Mouse (Mus musculus) heart, embryonic 12.5 days (tissue): ENCODE measurements around the gene Itsn1. TPM values are rescaled to one million over a fixed set of nuclear protein-coding genes. Genes with fewer than 3 reads are reported as not detected.

ENCODE experiments used
- ATAC-seq: fragments of 200-750 bp; cut with Nextera tagmentation; 2 replicates; pipeline ENCODE4 v1.8.0; 2017; ENCODE audit warnings: moderate TSS enrichment, moderate library complexity; ENCODE audit not compliant: insufficient number of reproducible peaks, low FRiP score
- H3K27ac ChIP-seq: fragments of 300-500 bp; sonication (generic); 2 replicates; pipeline ENCODE4 v1.5.1; 2016; ENCODE audit warnings: mild to moderate bottlenecking, moderate library complexity; ENCODE audit not compliant: poor library complexity, severe bottlenecking
- H3K27me3 ChIP-seq: fragments of 300-500 bp; sonication (generic); replicated peaks from 2 replicates; pipeline ENCODE4 v1.6.1; 2016; ENCODE audit warnings: mild to moderate bottlenecking, moderate library complexity
- H3K36me3 ChIP-seq: fragments of 300-500 bp; sonication (generic); 2 replicates; pipeline ENCODE4 v1.6.1; 2016; ENCODE audit warnings: mild to moderate bottlenecking, moderate library complexity
- H3K4me1 ChIP-seq: fragments of 300-500 bp; sonication (generic); replicated peaks from 2 replicates; pipeline ENCODE4 v1.6.1; 2016; ENCODE audit warnings: mild to moderate bottlenecking
- H3K4me2 ChIP-seq: fragments of 300-500 bp; sonication (generic); 2 replicates; pipeline ENCODE4 v1.6.1; 2016; ENCODE audit warnings: mild to moderate bottlenecking, moderate library complexity
- H3K4me3 ChIP-seq: fragments of 300-500 bp; sonication (generic); 2 replicates; pipeline ENCODE4 v1.5.1; 2016; ENCODE audit warnings: mild to moderate bottlenecking
- H3K9ac ChIP-seq: fragments of 300-500 bp; sonication (generic); 2 replicates; pipeline ENCODE4 v1.6.1; 2016; ENCODE audit warnings: mild to moderate bottlenecking, moderate library complexity
- H3K9me3 ChIP-seq: fragments of 300-500 bp; sonication (generic); replicated peaks from 2 replicates; pipeline ENCODE4 v1.6.1; 2016; ENCODE audit warnings: mild to moderate bottlenecking, moderate library complexity
- WGBS: fragments of 180-500 bp; shearing (Covaris S2); methylation state at CpG from one replicate; pipeline ENCODE4 v1.1.7; 2016; 5-methylcytosine and 5-hydroxymethylcytosine counted together
- polyA plus RNA-seq: library from polyadenylated mRNA; unstranded; fragments of >200 nt; fragmentation: Nextera tagmentation; extraction: Ambion mirVana; gene quantifications from 2 replicates; pipeline ENCODE4 v1.2.1, GENCODE M21; 2016

The Itsn1 gene
- polyA plus RNA-seq, 1 experiment from 2014 or later: 29.7 TPM

DNA sequence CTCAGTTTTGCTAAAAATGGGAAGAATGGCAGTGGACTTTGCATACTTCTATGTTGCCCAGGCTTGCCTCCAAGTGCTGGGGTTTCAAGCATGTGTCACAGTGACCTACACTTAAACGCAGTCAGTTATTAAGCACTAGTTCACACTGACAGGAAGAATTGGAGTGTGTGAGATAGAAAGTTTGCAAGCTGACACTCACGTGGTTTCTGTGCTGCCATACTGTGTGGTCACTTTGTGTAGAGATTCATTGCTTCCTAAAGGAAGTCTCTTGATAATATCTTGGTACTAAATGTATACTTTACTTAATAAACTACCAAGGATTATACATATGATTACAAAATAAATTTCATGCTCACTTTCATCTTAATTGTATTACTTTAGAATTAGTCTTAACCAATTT lies 3.7 kb downstream of the Itsn1 start:
- Histone ChIP-seq H3K27ac (no peak overlapping the region), H3K36me3 (no peaks in the 10 kb centered on the region), H3K4me3 (no peak overlapping the region), H3K9me3 (no peaks in the 10 kb centered on the region), H3K4me1 (peaks cover 47% of the 10 kb centered on the region), H3K27me3 (no peaks in the 10 kb centered on the region), H3K4me2 (no peak overlapping the region), H3K9ac (no peak overlapping the region)
- WGBS: 58% methylated on average over 2 of the region's 2 CpGs
- ATAC-seq: no peak

DNA sequence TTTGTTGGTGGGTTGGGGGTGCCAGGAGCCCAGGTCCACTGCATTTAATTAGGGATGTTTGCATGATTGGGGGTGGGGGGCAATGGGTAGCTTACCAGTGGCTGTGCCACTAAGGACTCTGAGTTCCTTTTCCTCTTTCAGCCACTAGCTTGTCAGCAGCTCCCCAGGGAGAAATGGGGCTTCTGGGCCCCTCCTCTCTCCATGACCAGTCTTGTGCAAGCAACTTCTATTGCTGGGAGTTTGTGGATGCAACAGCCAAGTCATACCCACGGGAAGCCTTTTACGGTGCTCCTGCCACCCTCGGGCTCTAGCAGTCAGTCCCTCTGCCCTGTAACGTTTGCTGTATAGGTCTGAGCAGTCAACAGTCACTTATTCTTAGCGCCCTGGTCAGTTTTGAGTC lies 5.7 kb downstream of the Itsn1 start:
- Histone ChIP-seq H3K9ac (0 out of 2 replicates have a peak overlapping the region, but pooled peaks have one; percentile 12), H3K27me3 (no peaks in the 10 kb centered on the region), H3K9me3 (no peaks in the 10 kb centered on the region), H3K4me3 (no peak overlapping the region), H3K4me2 (no peak overlapping the region), H3K36me3 (no peaks in the 10 kb centered on the region), H3K27ac (no peak overlapping the region), H3K4me1 (peaks cover 54% of the 10 kb centered on the region)
- 75% methylated on average over 5 of the region's 5 CpGs for WGBS
- no peak for ATAC-seq

DNA sequence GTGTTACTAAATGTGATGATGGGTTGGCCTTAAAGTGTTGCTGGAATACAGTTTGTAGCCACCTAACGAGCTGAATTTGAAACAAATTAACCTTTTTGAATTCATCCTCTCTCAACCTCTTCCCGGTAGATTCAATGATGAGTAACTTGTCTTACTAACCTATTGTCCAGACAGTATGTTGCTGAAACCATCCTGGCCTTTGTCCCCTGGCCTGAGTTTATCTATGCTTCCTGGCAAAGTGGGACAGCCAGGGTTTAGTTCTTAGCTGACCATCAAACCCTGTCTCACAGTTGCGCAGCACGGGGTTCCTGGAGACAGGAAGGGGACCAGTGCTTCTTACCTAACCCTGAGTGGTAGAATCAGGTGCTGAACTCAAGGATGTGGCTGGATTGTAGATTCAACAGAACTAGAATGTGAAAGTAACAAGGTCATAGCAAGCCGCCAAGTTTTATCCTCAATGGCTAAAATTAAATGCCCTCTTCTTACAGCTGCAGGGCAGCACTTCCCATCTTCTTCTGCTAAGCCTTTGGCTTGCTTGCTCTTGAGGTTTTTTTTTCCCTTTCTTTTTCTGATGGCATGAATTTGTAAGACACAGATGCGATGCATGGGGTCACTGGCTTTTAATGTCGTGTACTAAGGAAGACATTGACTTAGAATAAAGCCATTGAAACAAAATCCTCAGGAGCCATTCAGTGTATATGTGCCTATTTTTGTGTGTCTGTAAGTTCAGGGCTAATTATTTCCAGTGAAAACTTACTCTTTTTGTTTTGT lies 7.2 kb downstream of the Itsn1 start:
- H3K4me2 ChIP-seq: no peak overlapping the region
- no peak overlapping the region for H3K9ac ChIP-seq
- no peaks in the 10 kb centered on the region for H3K27me3 ChIP-seq
- no peak overlapping the region for H3K4me3 ChIP-seq
- no peaks in the 10 kb centered on the region for H3K9me3 ChIP-seq
- H3K27ac ChIP-seq: no peak overlapping the region
- peaks cover 69% of the 10 kb centered on the region for H3K4me1 ChIP-seq
- ATAC-seq: no peak
- no peaks in the 10 kb centered on the region for H3K36me3 ChIP-seq
- WGBS: 74% methylated on average over 7 of the region's 7 CpGs

DNA sequence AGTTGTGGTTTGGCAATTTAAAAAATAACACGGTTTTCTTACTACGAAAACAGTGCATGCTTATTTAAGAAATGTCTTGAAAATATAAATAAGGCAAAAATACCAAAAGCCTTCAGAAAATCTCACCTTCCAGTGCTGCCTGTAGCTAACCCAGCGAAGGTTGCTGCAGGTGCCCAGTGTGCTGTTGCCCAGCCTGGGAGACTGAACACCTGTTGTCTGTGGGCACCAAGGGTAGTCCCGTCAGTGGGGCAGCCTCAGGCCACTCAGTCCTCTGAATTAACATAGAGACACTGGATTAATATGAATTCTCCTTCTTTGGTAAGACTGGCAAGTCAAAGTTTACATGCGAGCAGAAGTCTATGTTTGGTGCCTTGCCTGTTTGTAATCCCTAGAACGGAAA lies 9.4 kb downstream of the Itsn1 start:
- Histone ChIP-seq H3K9ac (no peak overlapping the region), H3K9me3 (no peaks in the 10 kb centered on the region), H3K27me3 (no peaks in the 10 kb centered on the region), H3K4me1 (peaks cover 62% of the 10 kb centered on the region), H3K36me3 (no peaks in the 10 kb centered on the region), H3K4me2 (no peak overlapping the region), H3K27ac (no peak overlapping the region), H3K4me3 (no peak overlapping the region)
- WGBS: 86% methylated on average over 6 of the region's 6 CpGs
- ATAC-seq: no peak

DNA sequence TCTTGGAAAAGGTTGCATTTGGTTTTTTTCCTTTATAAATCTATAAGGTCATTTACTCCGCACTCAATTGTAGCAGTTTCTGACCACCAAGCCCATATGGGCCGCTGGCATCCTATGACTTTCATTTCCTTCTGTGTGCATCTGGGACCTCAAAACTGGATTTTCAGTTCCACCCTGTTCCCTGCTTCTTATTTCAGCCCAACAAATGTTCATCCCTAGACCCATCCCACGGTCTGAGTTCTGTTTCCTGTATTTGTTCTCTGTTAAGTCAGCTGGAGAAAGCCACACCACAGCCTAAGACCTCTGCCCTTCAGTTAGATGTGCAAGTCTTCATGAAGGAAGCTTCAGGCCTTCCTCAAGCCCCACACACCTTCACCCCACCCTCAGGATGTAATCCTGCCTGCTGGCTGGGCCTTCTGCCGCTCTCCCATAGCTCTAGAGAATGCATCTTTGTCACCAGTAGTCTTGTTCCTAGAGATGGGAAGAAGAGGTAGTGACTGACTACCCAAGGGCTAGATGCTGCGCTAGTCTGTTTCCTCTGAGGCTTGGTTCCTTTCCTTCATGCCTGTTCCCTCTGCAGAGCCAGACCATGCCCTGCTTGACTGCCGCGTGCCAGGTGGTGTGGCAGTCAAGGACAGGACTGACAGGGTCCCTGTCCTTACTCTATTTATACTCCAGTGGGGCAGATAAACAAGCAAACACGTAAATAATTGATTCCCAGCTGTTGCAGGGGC lies 11.3 kb downstream of the Itsn1 start:
- Histone ChIP-seq H3K27ac (0 out of 2 replicates have a peak overlapping the region, but pooled peaks have one; percentile 9), H3K4me3 (no peak overlapping the region), H3K36me3 (no peaks in the 10 kb centered on the region), H3K4me2 (no peak overlapping the region), H3K9ac (no peak overlapping the region), H3K4me1 (peaks cover 51% of the 10 kb centered on the region), H3K9me3 (no peaks in the 10 kb centered on the region), H3K27me3 (no peaks in the 10 kb centered on the region)
- WGBS: 50% methylated on average over 8 of the region's 8 CpGs
- no peak for ATAC-seq

DNA sequence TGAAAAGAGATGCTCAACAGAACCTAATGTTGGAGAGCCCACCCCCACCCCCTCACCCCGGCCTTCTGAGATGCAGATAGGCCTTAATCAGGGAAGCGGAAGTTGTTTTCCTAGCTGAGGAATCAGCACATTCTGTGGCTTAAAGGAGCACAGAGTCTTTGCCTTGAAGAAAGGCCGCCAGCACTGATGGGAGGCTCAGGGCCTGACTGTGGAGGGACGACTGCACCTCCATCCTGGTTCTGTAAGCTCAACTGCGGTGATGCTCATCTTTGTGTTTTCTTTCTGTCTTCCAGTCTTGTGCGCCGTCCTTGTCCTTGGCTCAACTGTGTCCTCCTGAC lies 11.8 kb downstream of the Itsn1 start:
- no peaks in the 10 kb centered on the region for H3K36me3 ChIP-seq
- no peak for ATAC-seq
- H3K9me3 ChIP-seq: no peaks in the 10 kb centered on the region
- H3K27me3 ChIP-seq: no peaks in the 10 kb centered on the region
- no peak overlapping the region for H3K4me3 ChIP-seq
- 0 out of 2 replicates have a peak overlapping the region, but pooled peaks have one; percentile 9 for H3K27ac ChIP-seq
- 37% methylated on average over 7 of the region's 7 CpGs for WGBS
- no peak overlapping the region for H3K9ac ChIP-seq
- peaks cover 51% of the 10 kb centered on the region for H3K4me1 ChIP-seq
- no peak overlapping the region for H3K4me2 ChIP-seq

DNA sequence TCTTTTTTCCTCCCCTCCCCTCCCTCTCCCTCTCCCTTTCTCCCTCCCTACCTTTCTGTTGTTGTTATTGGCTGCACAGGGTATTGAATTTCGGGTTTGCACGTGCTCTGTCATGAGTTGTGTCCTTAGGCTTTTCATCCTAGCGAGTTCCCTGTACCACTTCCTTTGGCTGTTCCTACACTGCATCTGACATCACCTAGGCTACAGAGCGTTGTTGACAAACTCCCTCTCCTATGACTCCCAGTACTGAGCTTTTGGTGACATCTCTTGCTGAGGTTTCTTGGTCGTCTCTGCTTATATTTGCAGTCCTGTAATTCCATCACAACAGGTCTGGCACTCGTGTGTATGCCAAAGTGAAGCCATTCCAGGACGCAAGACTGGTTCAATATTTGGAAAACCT lies 14.0 kb downstream of the Itsn1 start:
- Histone ChIP-seq H3K9ac (no peak overlapping the region), H3K4me2 (no peak overlapping the region), H3K27me3 (no peaks in the 10 kb centered on the region), H3K9me3 (no peaks in the 10 kb centered on the region), H3K4me3 (no peak overlapping the region), H3K4me1 (peaks cover 47% of the 10 kb centered on the region), H3K36me3 (no peaks in the 10 kb centered on the region), H3K27ac (no peak overlapping the region)
- ATAC-seq: no peak
- WGBS: 74% methylated on average over 7 of the region's 7 CpGs

DNA sequence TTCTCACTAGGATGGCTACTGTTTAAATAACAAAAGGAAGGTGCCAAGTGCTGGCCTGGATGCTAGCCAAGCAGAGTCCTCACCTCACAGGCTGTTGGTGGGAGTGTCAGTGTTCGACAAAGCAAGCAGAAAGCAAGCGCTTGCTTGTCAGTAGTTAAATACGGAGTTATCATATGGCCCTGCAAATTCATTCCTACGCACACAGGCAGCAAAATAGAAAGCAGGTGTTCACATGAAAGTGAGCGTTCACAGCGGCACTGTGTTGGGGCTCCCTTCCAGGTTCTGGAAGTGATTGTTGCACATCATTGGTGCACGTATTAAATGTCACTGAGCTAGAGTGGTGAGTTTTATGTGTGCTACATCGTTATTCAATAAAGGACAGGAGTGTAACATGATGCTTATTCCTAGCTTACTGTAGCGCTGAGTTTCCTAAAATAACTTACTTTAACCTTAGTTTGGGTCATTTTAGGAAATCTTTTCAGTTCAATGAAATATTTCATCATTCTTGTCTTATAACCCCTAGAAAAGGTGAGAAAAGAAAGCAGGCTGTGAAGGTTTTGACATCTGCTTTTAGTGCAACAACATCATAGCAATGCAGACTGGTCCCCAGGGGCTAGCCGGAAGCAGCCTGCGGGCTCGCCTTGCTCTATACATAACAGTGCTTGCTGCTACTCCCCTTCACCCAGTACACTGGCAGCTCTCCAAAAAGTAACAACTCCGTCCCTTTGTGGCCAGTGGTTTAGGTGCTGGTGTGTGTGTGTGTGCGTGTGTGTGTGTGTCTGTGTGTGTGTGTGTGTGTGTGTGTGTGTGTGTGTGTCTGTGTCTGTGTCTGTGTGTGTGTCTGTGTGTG lies 17.2 kb downstream of the Itsn1 start:
- Histone ChIP-seq H3K27me3 (no peaks in the 10 kb centered on the region), H3K4me1 (peaks cover 23% of the 10 kb centered on the region), H3K4me3 (no peak overlapping the region), H3K27ac (no peak overlapping the region), H3K9ac (peak overlapping the region; percentile 6; the same call in 1 of the 2 replicates), H3K36me3 (peaks cover 6% of the 10 kb centered on the region; the same call in 1 of the 2 replicates), H3K9me3 (no peaks in the 10 kb centered on the region), H3K4me2 (peak overlapping the region; percentile 18; the same call in 1 of the 2 replicates)
- no peak for ATAC-seq
- WGBS: 52% methylated on average over 14 of the region's 14 CpGs

DNA sequence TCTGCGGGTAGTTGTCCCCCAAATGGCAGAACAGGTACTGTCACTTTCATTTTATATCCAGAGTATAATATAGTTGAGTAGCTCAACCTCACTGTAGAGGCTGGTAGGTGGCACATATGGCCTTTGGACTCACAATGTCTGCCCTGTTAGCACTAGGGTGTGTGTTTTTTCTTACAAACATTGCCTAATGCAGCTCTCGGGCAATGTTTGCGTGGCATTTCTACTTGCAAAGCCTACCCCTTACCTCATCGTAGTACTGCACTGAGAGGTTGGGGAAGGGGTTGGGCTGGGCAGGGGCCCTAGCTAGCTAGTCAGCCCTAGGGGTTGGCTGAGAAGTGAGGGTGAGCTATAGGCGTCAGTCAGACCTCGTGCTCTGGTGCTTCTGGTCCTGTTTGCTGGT lies 18.5 kb downstream of the Itsn1 start:
- Histone ChIP-seq H3K36me3 (peaks cover 6% of the 10 kb centered on the region; the same call in 1 of the 2 replicates), H3K4me2 (no peak overlapping the region), H3K27ac (no peak overlapping the region), H3K9ac (no peak overlapping the region), H3K4me3 (no peak overlapping the region), H3K27me3 (no peaks in the 10 kb centered on the region), H3K4me1 (peaks cover 20% of the 10 kb centered on the region), H3K9me3 (no peaks in the 10 kb centered on the region)
- 88% methylated on average over 6 of the region's 6 CpGs for WGBS
- ATAC-seq: no peak

DNA sequence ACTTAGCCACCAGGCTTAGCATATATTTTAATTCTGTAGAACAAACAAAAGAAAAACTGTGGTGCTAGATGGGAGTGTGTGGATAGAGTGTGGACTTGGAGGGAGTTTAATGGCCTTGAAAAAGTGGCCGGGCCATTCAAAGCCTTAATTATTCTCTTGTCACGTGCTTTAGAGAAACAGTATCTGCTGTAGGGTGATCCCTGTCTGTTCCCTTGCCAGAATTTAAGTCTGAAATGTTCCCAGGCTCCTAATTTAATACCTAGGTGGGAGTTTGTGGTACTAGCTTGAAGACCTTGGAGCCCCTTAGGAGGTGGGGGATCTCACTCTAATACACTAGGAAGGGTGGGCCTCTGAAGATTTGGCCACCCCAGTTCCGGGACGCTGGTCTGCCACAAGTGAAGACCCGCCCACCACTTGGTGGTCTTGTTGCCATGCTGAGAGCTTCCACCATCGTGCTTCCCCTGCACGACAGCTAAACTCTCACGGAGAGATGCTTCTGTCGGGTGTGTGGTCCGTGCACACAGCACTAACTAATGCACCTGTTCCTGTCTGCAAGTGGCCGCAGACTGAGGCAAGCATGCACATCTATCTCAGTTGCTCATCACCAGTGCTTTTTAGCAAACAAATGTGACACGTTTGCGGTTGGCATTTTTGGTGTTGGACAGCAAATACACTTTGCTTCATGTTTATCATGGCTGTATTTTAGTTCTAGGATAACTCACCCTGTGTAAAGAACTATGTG lies 22.7 kb downstream of the Itsn1 start:
- H3K27me3 ChIP-seq: no peaks in the 10 kb centered on the region
- no peak for ATAC-seq
- H3K4me3 ChIP-seq: no peak overlapping the region
- no peaks in the 10 kb centered on the region for H3K9me3 ChIP-seq
- no peak overlapping the region for H3K27ac ChIP-seq
- H3K9ac ChIP-seq: no peak overlapping the region
- peaks cover 6% of the 10 kb centered on the region; the same call in 1 of the 2 replicates for H3K36me3 ChIP-seq
- peaks cover 11% of the 10 kb centered on the region for H3K4me1 ChIP-seq
- WGBS: 77% methylated on average over 13 of the region's 13 CpGs
- no peak overlapping the region for H3K4me2 ChIP-seq
